Mouse (Mus musculus) mesoderm, embryonic 11.5 days (tissue): ENCODE data around the gene Fbxo28.
"Not testable (repeated sequence)": the region's sequence is repeated elsewhere in the genome, so short reads cannot be mapped to it uniquely, and the experiment has no call there.

Source experiments
- DNase-seq: peaks from one replicate; pipeline ENCODE4 v3.0.0-alpha.2; 2012; ENCODE audit warnings: low read depth, low spot score

The Fbxo28 gene

DNA sequence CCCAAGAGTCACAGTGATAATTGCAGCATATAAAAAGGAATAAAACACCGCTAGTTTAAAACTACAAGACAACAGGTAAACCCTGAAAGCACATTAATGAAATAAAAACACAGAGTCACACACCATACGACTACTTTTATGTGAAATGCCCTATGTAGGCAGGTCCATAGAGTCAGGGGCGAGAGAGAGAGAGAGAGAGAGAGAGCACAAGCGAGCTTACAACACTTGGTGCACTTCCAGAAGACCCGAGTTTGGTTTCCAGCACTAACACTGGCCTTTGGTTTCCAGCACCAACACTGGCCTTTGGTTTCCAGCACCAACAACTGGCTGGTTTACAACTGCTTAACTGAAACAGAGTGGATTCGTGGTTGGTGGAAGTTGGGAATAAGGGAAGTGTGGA, 564 bp upstream of the Fbxo28 start:
- no peak for DNase-seq

DNA sequence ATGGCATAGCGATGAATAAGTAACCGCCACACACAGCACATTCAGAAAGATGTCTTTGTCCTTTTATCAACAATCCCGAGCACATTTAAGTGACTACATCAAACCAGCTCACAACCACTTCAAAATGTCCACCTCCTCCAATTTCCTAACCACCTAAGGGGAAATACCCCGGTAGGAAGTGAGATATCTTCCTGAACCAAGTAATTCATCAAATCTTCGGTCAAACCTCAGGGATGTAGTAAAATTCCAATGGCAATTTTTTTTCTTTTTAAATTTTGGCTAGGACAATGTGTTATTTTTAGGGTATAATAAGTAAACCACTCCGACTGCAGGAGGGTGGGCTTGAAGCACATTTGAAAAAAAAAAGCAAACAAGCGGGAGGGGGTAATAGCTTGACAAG, 1.1 kb downstream of the Fbxo28 start:
- DNase-seq = no peak

DNA sequence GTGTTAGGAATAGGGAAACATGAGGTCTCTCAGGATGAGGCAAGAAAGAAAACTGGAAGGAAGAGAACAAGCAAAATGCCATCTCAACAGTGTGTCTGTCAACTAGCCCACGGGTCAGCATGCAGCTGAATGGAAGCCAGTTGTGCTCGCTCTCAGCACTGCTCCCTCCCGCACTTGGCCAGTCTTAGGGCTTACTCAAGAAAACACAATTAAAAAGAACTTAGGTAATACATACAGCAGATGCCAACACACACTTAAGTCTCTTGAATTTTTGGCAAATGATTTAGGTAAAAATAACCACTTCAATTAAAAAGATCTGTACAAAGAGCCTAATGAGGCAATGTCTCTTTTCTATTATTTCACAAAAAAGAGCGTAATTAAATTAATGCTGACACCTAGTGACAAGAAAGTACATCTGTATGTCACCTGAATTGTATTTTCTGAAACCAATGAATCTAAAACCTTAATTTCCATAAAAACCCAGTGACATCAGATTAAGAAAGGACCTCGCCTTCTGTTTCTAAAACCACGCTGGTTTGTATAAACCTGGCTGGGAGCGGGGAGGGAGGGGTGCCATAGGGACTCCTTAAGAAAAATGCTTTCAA, 2.4 kb downstream of the Fbxo28 start:
- no peak for DNase-seq

DNA sequence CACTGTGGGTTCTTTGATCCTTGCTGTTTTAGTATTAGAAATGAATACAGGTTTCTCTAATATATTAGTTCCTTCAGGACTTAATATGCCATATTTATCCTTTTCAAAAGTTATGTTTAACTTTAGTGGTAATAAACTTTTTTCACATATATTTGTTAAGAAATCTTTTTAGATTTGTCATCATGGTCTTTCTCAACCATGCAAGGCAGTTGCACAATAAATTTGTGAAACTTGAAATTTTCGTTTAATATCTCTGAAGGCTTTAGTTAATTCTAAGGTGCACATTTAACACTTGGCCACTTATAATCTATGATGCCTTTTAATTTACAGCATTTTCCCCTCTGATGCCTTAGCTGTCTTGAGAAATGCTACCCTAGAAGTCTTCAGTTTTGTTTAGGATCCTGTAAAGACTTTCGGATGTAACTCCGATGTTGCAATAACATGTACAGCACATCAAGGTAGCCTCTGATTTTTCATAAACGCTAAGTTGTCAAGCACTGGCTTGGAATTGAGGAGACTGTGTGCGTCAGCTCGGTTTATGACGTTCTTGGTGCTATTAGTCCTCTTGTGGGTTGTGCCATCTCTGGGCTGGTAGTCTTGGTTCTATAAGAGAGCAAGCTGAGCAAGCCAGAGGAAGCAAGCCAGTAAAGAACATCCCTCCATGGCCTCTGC, 7.5 kb downstream of the Fbxo28 start:
- DNase-seq = no peak

DNA sequence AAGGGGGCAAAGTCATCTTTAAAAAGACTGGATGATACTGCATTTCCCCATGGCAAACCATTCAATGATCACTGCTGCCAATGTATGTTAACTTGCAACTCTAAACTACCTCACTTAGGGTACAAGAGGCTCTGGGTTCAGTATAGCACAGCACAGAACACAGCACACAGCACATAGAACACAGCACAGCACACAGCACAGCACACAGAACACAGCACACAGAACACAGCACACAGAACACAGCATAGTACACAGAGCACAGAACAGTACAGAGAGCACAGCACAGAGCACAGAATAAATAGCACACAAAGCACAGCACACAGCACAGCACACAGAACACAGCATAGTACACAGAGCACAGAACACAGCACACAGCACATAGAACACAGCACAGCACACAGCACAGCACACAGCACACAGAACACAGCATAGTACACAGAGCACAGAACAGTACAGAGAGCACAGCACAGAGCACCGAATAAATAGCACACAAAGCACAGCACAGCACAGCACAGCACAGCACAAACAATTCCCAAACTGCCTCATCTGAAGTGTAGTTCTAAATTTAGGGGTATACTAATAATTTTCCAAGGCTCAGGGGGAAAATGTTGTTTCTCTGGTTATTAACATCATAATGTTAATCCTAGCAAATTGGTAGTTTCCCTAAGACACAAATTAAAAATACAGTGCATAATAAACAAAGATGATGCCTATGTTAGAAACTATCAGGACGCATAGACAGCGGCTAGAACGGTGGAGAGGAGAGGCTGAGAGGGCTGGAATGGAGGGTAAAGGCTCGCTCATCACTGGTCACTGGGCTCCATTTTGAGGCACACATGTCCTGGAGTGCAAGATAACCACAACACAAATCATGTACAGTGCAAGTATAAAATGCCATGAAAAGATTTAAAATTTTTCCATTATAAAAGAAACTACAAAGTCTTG, 9.1 kb downstream of the Fbxo28 start:
- DNase-seq = no peak

DNA sequence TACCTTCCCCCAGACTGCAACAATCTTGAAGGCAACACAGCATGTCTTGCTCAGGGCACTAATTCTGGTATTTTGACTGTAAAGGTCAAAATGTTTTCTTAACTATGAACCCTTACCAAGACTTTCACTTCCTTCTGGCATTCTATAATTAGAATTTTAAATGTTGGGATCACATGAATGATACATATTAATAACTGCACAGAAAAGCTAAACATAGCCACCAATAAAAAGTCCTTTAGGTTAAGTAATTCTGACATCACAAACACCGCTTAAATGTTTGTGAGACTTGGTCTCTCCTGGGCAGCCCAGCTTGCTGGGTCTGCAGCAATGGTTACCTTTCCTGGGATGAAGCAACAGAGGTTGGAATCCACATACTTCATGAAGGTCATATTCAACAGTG, 15.5 kb downstream of the Fbxo28 start:
- DNase-seq = no peak

DNA sequence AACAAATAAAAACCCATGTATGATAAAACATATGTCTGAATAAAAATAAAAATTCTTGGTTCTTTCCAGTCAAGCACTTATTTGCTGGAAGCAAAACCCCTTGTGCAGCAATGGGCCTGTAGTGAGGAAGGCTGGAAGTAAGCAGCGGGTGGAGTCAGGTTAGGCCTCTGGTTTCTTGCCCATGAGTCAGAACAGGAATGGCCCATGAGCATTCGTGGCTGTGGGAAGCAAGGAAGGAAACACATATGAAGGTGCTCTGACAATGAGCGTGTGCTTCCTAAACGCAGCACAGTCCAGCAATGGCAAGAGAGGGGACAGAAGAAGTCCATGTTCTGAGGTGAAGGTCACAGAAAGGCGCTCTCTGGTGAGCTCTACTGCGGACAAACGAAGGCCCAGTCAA, 16.9 kb downstream of the Fbxo28 start:
- DNase-seq = no peak

DNA sequence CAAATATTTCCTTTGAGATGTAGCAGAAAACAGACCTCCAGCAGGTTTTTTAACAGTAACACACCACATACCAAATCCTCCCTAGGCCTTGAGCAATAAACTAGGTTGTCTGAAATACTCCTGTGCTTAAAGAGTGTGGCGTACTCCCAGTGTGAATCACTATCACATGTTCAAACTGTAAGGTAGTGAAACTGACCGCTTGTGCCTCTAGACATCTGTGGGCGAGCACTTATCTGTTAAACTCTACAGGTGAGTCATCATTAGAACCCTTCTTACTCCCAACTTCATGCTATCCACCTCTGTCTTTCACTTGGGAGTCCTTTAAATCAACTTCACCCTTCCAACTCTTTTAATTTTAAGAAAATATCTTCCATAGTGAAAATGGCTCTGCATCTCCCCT, 18.3 kb downstream of the Fbxo28 start:
- no peak for DNase-seq

DNA sequence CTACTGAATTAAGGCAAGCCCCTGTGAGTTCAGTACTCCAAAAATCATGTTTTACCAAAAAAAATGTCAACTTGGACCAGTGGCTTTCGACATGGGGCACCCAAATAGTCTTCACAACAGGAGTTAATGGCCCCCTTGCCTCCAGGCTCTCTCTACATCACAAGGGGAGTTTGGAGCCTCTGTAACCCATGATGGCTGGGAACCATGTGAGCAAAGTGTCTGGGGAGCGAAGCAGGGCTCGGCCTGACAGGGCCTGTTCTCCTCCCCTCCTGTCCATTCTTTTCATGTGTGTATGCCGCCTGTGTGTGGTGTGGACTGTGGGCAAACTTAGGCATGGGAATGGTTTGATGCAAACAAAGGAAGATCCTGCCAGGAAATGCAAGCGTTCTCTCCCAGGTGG, 27.2 kb downstream of the Fbxo28 start:
- no peak for DNase-seq

DNA sequence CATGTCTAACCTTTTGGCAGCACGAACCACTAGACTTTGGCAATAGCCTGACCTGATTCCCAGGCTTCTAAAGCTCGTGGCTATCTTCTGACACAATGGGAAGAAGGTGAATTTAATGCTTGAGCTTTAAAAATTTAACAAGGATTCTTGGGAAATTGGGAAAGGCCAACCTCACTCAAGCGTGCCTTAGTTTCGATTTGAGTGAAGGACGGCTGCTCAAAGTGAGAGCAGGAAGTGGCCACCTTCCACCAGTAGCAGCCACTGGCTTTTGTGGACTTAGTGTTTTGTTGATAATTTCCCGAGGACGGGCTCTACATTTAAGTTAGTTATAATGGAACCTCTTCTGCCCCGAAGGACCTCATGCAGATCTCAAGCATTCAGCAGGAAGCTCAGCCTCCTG, 28.2 kb downstream of the Fbxo28 start:
- DNase-seq = no peak

DNA sequence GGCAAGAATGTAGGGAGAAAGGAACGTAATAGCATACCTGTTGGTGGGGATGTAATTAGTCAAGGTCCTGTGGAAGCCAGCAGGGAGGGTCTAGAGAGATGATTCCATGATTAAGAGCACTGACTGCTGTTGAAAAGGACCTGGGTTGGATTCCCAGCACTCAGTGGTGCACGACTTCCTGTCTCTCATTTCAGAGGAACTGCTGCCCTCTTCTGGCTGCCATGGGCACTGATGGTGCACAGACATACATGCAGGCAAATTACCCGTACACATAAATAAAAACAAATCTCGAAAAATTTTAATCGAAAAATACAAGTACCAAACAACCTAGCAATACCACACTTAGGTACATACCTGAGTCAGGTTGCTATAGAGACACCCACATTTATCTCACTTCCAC, 30.1 kb downstream of the Fbxo28 start:
- DNase-seq = no peak

DNA sequence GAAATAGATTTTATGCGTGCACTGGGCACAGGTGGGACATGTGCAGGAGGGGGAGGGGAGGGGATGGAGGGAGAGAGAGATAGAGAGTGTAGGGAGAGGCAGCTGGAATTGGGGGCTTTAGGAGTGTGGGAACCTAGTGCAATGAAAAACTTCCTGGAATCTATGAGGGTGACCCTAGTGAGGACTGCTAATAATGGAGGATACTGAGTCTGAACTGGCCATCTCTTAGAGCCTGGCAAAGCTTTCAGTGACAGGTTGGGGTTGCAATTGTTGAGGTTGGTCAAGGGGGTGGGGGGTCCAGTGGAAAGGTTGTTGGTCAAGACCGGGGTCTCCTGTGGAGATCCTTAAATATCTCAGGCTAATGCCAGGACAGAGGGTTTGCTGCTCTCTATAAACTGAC, 31.1 kb downstream of the Fbxo28 start:
- DNase-seq = no peak

DNA sequence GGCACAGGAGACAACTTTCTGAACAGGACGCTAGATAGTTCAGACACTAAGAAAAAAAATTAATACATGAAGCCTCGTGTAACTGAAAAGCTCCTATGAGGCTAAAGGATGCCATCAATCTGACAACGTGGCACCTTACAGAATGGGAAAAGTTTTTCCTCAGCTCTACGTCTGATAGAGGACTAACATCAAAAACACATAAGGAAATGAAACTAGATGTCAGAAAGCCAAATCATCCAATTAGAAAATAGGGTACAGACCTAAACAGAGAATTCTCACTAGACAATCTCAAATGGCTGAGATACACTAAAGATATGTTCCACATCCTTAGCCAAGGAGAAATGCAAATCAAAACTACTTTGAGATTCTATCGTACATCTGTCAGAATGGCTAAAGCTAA, 32.0 kb downstream of the Fbxo28 start:
- DNase-seq = no peak

DNA sequence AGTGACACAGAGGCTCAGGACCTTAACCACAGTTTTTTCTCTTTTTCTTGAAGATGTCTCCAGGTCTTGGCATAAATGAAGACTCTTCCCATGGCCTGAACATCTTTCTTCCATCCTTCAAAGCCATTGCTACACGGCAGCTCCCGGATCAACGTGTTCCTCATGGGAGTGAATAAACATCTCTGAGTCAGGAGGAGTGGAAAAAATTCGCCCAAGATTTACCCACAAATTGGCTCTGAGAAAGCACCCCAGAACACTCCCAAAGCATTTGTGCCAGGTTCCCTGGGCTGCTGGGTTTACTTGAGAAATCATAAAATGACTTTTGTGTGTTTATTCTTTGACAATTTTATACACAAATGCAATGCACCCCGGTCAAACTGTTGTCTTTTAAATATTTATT, 38.5 kb downstream of the Fbxo28 start:
- no peak for DNase-seq

DNA sequence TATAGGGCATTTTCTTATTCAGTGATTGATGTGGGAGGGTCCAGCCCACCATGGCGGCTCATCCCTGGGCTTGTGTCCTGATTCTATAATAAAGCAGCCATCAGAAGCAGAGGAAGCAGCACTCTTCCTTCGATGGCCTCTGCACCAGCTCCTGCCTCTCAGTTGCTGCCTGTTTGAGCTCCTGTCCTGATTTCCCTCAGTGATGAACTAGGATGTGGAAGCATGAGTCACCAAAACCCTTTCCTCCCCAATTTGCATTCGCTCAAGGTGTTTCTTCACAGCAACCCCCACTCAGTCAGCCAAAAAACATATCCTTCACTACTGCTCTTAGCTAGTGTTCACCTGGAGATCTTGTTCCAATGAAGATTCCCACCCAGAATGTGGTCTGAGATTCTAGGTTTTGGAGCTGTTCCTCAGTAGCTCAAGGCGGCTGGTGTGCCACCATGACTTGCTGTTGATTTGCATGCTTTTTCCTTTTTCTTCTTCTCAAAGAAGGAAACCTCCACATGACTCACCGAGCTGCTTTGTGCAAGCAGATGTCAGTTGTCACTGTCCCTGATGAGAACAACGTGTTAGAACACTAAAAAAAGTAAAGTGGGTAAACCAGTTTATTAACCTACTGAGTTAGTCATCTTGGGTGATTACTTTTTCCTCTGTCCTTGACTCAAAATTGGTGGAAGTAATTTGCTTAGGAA, 39.1 kb downstream of the Fbxo28 start:
- no peak for DNase-seq

DNA sequence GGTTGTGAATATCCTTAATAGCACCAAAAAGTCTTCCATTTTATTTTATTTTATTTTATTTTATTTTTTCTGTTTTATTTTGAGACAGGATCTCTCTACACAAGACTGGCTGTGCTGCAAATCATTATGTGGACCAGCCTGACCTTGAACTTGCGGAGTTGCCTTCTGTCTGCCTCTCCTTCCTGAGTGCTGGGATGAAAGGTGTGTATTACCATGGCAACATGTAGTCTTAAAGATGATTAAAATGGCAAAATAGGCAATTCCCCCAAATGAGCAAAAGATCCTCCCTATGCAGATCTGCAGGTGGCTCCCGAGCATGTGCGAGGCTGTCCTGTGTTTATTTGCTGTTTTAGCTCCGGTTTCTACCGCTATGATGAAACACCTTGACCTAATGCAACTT, 43.6 kb downstream of the Fbxo28 start:
- DNase-seq = no peak

DNA sequence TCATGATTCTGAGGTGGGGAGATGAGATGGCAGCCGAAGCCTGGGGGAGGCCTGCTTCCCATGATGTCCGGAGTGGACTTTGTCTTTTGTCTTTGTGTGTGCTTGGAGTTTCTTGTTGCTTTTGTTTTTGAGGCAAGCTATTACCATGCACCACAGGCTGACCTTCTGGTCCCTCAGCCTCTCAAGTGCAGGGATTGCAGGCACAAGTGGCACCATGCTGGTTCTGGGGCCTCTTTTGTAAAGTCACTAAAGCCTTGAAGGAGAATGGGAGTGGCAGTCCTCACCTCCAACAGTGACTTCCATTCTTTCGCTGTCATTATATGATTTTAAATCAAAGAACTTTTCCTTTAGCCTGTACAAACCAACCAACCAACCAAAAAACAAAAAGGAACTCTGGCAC, 44.2 kb downstream of the Fbxo28 start:
- no peak for DNase-seq

DNA sequence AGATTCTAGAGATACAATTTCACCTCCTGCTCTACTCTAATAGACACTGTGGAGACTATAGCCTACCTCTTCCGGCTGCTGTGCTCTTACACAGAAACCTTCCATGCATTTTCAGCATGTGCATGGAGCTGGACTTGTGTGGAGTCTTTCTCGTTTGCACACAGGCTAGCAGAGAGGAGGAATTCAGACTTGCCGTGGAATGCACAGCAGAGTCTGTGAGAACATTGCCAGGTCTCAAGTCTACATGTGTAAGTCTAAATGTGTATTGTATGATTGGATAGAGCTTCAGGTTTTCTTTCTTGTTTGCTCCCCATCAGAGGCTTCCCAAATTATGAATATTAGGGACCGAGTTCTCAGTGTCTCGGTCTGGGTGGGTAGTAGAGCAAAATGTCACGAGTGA, 44.6 kb downstream of the Fbxo28 start:
- DNase-seq = no peak

DNA sequence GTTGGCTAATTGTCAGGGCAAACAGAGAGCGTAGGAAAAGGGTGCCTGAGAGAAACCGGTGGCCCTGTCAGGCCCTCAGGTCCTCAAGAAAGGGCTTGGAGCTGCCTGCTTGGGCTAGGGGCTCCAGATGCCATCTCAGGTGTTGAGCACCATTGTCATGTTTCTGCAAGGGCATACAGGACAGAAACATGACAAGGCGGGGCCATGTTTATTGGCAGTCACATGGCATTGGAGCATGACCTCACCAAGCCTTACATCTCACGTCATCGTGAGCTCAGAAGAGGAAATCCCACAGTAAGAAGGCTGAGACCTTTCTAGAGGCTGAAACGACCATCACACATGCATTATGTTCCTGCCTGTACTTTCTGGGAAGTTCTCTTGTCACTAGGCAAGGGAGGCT, 45.3 kb downstream of the Fbxo28 start:
- no peak for DNase-seq

DNA sequence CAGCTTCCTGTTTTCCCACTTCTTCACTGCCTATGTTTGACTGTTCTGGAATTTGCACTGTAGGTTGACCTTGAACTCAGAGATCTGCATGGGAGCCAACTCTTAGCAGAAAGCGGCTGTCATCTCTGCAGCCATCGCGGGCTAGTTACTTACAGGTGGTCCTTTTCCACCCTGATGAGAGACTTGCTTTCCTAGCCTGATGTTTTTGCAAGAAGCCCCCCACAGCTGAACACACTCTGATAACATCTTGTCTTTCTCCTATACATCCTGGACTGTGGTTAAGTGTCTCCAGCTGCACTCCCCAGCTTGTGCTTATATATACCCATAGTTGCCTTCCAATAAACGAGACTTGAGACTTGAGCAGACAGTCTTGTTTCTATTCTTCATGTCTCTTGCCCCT, 49.1 kb downstream of the Fbxo28 start:
- DNase-seq = no peak

DNA sequence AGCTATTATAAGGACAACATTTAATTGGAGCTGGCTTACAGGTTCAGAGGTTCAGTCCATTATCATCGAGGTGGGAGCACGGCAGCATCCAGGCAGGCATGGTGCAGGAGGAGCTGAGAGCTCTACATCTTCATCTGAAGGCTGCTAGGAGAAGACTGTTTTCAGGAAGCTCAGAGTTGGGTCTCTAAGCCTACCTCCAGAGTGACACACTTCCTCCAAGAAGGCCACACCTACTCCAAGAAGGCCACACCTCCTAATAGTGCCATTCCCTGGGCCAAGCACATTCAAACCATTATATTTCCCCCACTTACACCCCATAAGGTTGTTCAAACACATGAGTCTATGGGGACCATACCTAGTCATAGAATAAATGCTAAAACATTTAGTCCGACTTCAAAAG, 50.7 kb downstream of the Fbxo28 start:
- DNase-seq = not testable (repeated sequence)

DNA sequence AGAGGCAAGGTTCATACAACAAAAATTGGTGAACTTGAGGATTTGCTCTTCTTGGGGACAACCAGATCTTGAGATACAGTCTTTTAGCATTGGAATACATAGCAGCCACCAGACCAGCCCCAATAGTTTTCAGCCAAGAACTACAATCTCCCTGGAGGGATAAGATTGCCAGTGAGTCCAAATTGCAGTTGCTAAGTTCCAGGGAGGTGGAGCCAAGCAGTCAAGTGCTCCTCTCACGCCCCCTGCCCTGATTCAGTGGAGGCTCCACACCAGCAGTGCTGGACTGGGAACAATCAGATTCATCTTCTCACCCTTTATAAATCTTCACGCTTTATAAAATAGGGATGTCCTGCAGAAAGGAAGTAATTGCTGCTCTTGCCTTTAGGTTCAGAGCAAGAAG, 51.6 kb downstream of the Fbxo28 start:
- no peak for DNase-seq
